Mouse (Mus musculus) megakaryocyte, embryonic 14.5 days (primary cell): Measurements from ENCODE around the gene Ly6g6c.

Experiments
- FLI1 ChIP-seq: IDR thresholded peaks from 2 replicates; pipeline ENCODE4 v1.6.1; 2012; ENCODE audit warnings: low read length, inconsistent platforms, mixed read lengths
- GATA1 ChIP-seq: IDR thresholded peaks from 3 replicates; pipeline ENCODE4 v1.6.1; 2012; ENCODE audit warnings: mixed read lengths, low read length, inconsistent platforms, borderline replicate concordance

DNA sequence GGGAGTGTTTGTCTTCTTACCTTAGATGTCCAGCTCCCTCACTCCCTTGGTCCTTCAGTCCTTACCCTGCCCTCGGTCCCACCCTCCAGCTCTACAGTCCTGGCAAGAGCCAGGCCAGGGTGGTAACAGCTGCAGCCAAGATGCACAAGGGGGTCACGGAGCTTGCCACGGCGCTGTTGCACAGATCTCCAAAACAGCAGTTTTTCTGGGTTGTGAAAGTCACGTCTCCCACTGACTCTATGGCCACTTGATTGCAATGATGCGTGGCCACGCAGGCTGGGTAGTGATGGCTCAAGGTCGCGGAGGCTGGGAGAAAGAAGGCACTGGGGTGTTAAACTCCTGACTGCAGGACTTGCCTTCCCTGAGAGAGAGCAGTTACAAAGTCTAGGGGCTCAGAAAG is 6.3 kb downstream of the Ly6g6c start:
- TF ChIP-seq GATA1 = no peak
- no peak for TF ChIP-seq FLI1
